Mouse (Mus musculus) thymus, postnatal 36 days (tissue): ENCODE results near the gene Wwtr1.

Experiments used
- DNase-seq, 2 experiments: peaks; one replicate each; pipeline ENCODE4 v3.0.0; 2022; ENCODE audit warnings: mixed read lengths in 2 of 2

Gene Wwtr1

GRCm38 (mm10) chr3:57440956-57441355 is 134.8 kb downstream of the Wwtr1 start:
- DNase-seq = no peak

- DNase-seq = no peak
Measured at GRCm38 (mm10) chr3:57435364-57435763, 140.3 kb downstream of the Wwtr1 start.

GRCm38 (mm10) chr3:57431706-57432105 is 144.0 kb downstream of the Wwtr1 start:
- no peak for DNase-seq

- DNase-seq = no peak
Measured at GRCm38 (mm10) chr3:57429486-57429885, 146.2 kb downstream of the Wwtr1 start.

- no peak for DNase-seq
Measured at GRCm38 (mm10) chr3:57428682-57429464, 146.8 kb downstream of the Wwtr1 start.

- DNase-seq = no peak
Measured at GRCm38 (mm10) chr3:57426351-57426750, 149.4 kb downstream of the Wwtr1 start.

GRCm38 (mm10) chr3:57425089-57425730 is 150.5 kb downstream of the Wwtr1 start, which contains the start of gene Tm4sf4:
Gene Tm4sf4 (plus strand): TSS chr3:57425314.
- DNase-seq = no peak

- DNase-seq = no peak
Measured at GRCm38 (mm10) chr3:57420660-57421059, 155.1 kb downstream of the Wwtr1 start.

- no peak for DNase-seq
Measured at GRCm38 (mm10) chr3:57420233-57420632, 155.5 kb downstream of the Wwtr1 start.

- DNase-seq = no peak
Measured at GRCm38 (mm10) chr3:57411535-57411934, 164.2 kb downstream of the Wwtr1 start.
